In genomic region chr19:34901266-34901665, GRCm38 (mm10) we compare ENCODE assay signal across 22 mouse cellular contexts. TPM values are rescaled to one million over a fixed set of nuclear protein-coding genes. Genes with fewer than 3 reads are reported as not detected.
"Had no signal": no experiment of that assay in that cellular context is flagged by ENCODE, and none has a peak within 500 bp of the region (broad histone marks: within the 10 kb centered on the region; RNA-seq: fewer than 3 reads in every experiment).

No protein-coding gene starts in this region.

- H3K27ac ChIP-seq: heart, adult 2 months; heart, embryonic 13.5 days; heart, embryonic 15.5 days; hindbrain, embryonic 13.5 days; hindbrain, embryonic 15.5 days; hindbrain, postnatal 0 days; limb, embryonic 13.5 days; limb, embryonic 15.5 days; liver, embryonic 12.5 days; liver, embryonic 14.5 days had no signal

- H3K9me3 ChIP-seq: heart, embryonic 13.5 days; heart, embryonic 15.5 days; hindbrain, embryonic 13.5 days; hindbrain, embryonic 15.5 days; limb, embryonic 13.5 days; limb, embryonic 15.5 days; liver, embryonic 12.5 days had no signal

- H3K27me3 ChIP-seq: heart, embryonic 13.5 days; heart, embryonic 15.5 days; hindbrain, embryonic 13.5 days; hindbrain, embryonic 15.5 days; limb, embryonic 13.5 days; limb, embryonic 15.5 days; liver, embryonic 12.5 days had no signal

- H3K36me3 ChIP-seq: heart, embryonic 13.5 days; heart, embryonic 15.5 days; hindbrain, embryonic 13.5 days; hindbrain, embryonic 15.5 days; limb, embryonic 13.5 days; limb, embryonic 15.5 days; liver, embryonic 12.5 days had no signal

- H3K4me2 ChIP-seq: heart, embryonic 11.5 days; heart, embryonic 13.5 days; heart, embryonic 15.5 days; hindbrain, embryonic 13.5 days; hindbrain, embryonic 15.5 days; limb, embryonic 13.5 days; limb, embryonic 15.5 days; liver, embryonic 12.5 days had no signal

- H3K4me3 ChIP-seq: heart, adult 2 months; heart, embryonic 13.5 days; heart, embryonic 15.5 days; hindbrain, embryonic 13.5 days; hindbrain, embryonic 15.5 days; limb, embryonic 13.5 days; limb, embryonic 15.5 days; liver, embryonic 12.5 days had no signal

- DNase-seq: gastrocnemius, postnatal 14 days; gastrocnemius, postnatal 36 days; heart, adult 2 months; heart, postnatal 14 days; heart, postnatal 36 days; kidney, adult 11 months; kidney, postnatal 25 days; layer of hippocampus, adult 9-11 months; layer of hippocampus, postnatal 36 days; left cerebral cortex, postnatal 4 days had no signal

- ATAC-seq: hindbrain, postnatal 0 days; intestine, embryonic 16.5 days; liver, embryonic 12.5 days had no signal

- H3K4me1 ChIP-seq: heart, embryonic 15.5 days; hindbrain, embryonic 13.5 days; hindbrain, embryonic 15.5 days; limb, embryonic 13.5 days; limb, embryonic 15.5 days had no signal

- H3K9ac ChIP-seq: heart, embryonic 13.5 days; heart, embryonic 15.5 days; hindbrain, embryonic 13.5 days; hindbrain, embryonic 15.5 days; limb, embryonic 13.5 days; limb, embryonic 15.5 days; liver, embryonic 12.5 days; liver, embryonic 14.5 days had no signal

RNA-seq across cellular contexts. Expression of gene Kif20b, which starts 20.9 kb away (rescaled TPM):
- polyA plus RNA-seq: liver, adult 2 months had no signal
